Mouse (Mus musculus): ENCODE data around the gene Tmem189.
A peak's percentile ranks its signal among the peaks of the same experiment; 100 is the strongest.

The Tmem189 gene

DNA sequence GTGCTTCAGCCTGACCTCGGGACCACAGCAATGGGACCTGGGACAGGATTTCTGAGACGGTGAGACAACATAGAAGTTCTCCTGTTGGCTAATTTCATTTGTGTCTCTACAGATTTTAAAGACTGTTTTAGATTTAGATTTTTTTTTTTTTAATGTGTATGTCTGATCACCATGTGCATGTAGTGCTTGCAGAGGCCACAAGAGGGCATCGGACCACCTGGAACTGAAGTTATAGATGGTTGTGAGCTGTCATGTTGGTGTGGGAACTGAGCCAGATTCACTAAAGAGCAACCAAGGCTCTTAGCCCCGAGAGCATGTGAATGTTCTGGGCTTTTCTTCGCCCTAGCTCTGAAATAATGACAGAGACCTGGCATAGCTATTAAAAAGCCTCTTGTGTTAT lies 9.0 kb downstream of the Tmem189 start:
- DNase-seq (ENCODE audit: low spot score in 2 of 2) = no peak

DNA sequence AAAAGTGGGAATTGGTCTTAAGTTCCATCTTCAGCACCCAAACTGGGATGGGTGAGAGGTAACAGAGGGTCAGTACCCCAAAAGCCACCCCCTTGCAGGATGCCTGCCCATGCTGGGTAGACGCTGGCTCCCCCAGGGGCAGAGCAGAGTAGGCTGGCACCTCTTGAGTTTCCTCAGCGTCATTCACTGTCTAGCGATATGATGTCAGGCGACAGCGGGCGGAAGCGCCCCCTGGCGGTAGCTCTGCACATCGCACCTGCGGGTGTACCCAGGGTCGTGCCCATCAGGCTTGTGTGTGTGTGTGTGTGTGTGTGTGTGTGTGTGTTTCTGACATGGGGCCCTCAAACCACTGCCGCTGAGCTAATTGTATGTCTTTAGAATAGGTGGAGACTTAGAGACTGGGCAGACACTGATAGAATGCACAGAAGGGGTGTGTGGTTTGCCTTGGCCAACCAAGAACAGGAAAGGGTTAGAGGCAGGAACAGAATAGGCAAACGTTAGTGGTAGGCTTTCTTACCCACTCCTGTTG lies 9.7 kb downstream of the Tmem189 start:
- DNase-seq (ENCODE audit: low spot score in 2 of 2) = peak; percentile 71 to 75

DNA sequence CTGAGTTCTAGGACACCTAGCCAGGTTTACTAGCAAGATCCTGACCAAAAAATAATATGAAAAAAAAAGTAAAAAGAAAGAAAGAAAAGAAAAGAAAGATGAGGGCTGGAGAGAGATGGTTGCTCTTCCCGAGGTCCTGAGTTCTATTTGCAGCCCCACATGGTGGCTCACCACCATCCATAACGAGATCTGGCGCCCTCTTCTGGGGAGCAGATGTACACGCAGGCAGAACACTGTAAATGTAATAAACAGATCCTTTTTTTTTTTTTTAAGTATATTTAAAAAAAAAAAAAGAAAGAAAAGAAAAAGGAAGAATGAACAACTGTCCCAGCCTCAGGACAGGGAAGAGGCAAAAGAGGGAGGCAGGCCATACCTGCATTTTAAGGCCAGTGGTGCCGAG lies 11.0 kb downstream of the Tmem189 start:
- DNase-seq (ENCODE audit: low spot score in 2 of 2) = no peak

DNA sequence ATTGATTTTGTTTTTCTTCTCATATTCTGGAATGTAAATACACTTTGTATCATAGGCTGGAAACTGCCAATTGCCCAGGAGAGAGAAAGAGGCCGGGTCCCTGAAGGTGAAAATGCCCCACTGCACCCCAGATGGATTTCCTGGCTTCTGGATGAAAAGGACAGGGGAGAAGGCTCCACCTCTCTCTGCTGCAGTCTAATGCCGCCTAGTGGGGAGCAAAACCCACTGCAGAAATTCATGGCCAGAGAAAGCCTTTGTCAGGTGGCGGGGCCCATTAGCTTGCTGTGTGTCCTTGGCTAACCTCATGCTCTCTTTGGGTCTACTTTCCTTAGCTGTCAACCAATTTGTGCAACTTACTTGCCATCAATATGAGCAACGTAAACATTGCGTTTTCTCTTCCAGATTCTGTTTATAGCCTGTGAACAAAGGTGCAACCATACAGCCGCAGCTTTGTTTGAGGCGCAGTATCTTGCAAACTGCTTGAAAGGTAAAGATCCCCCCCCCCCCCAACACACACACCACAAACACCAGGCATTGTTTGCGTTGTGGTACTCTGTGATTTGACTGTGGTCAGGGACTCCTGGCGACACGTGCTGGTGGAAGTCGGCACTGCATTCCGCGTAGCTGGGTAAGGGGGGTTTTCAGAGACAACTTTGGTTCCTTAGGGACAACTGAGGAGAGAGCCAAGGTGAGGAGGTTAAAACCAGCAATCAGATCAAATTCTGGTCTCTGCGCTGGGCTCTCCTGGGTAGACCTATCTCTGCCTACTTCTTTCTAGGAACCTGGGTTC lies 14.3 kb downstream of the Tmem189 start:
- DNase-seq (ENCODE audit: low spot score in 2 of 2) = no peak

DNA sequence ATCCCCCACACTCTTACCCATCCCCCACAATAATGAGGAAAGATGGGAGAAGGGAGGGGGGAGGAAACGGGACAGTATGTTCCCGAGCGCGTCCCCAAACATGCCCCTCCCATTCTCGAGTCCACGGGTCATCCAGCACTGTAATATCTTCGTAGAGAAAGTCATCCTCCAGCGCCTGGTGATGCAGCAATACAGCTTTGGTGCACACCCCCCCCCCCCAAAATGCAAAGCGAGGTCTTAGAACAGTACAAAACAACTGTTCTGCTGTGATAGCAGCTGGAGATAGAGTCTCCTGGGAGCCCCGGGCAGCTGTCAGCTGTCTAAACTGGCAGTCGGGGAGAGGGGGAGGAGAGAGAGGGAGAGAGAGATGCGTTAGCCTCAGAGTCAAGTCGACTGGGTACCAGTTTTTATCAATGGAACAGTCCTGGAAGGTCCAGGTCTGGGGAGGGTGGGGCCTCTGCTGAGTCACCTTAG lies 17.4 kb downstream of the Tmem189 start:
- DNase-seq (ENCODE audit: low spot score in 2 of 2) = no peak

DNA sequence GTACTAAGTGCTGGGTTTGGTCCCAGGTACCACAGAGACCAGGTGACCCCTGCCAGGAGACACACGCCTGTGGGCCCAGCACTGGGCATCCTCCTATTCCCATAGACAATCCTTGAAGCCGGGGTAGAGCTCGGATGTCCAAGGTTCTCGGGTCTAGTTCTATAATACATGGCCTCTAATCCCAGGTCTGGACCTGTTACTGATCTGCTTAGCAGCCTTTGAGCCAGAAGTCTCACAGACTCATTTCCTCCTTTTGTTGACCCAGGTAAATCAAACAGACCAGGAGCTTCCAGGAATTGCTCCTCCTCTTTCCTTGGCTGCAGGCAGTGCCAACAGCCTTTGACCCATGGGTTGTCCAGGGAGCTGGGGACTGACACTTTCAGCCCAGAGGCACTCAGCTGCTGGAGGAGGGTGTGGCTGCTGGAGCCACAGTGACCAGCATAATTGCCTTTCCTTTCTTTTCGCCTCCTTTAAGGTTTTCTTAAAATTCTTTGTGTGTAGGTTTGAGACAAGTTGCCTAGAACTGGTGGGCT lies 18.5 kb downstream of the Tmem189 start:
- peak in 1 of 2 experiments; percentile 54 for DNase-seq (ENCODE audit: low spot score in 2 of 2)

DNA sequence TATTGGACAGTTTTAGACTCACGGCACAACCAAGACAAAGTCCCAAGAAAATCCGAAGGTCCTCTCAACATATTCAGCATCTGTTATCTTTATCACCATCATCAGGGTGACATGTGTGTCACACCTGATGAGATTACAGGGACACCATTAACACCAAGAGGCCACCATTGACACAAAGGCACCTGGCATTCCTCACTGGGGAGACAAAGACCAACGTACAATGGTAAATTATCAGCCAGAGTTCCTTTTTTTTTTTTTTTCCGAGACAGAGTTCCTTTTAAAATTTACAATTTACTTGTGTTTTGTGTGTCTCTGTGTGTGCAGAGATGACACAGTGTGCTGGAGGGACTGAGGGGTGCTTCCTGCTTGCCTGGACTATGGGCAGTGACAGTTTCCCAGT lies 20.2 kb downstream of the Tmem189 start:
- DNase-seq (ENCODE audit: low spot score in 2 of 2) = no peak

DNA sequence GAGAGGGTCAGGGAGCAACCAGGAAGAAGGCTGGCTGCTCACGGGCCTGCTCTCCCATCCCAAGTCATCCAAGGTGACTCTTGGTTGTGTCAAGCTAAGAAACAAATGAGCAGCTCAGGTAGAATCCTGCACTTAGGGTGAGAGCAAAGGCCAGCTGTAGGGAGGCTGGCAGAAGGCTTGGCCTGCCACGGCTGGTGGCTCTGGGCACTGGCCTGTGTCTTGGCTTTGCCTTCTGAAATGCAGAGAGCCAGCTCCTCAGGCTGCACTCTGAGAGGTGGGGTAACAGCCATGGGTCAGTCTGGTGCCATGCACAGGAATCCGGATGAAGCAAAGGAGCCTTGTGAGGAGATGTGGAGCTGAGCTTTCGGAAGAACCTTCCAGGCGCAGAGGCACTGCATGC lies 21.2 kb downstream of the Tmem189 start:
- no peak for DNase-seq (ENCODE audit: low spot score in 2 of 2)

DNA sequence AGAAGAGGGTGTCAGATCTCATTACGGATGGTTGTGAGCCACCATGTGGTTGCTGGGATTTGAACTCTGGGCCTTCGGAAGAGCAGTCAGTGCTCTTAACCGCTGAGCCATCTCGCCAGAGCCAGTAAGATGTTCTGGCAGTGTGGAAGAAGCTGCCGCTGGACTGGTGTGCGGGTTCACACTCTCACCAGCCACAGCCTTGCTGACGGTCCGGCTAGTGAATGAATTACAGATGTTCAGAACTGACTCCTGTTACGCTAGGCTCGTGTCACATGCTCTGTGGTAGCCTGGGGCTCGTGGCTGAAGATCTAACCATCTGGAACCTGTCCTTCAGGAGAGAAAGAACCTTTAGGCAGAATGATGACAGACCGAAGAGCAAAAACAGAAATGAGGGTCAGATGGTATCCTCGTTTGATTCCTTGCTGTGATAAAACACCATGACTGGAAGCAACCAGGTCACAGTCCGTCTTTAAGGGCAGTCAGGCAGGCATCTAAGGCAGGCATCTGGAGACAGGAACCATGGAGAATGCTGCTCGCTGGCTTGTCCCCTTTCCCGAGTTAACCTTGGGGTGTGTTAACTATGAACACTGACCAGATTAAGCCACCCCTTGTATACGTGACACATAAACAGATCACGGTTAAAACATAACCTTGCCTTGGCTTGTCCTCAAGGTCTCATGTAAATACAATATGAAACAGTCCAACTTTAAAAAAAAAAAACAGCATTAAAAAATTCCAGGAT lies 23.5 kb downstream of the Tmem189 start:
- DNase-seq (ENCODE audit: low spot score in 2 of 2) = no peak

DNA sequence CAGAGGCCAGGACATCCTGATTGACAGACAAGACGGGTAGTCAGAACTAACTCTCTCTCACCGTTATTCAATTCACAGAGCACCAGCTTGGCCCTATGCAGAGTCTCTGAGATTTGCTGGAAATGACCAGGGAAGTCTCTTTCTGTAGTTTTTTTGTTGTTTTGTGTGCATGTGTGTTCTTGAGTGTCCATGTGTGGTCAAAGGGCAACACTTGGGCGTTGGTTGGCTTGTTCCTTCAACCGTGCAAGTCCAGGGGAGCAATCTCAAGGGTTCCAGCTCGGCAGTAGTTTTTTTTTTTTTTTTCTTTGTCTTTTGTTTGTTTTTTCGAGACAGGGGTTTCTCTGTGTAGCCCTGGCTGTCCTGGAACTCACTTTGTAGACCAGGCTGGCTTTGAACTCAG lies 26.9 kb downstream of the Tmem189 start:
- no peak for DNase-seq (ENCODE audit: low spot score in 2 of 2)

DNA sequence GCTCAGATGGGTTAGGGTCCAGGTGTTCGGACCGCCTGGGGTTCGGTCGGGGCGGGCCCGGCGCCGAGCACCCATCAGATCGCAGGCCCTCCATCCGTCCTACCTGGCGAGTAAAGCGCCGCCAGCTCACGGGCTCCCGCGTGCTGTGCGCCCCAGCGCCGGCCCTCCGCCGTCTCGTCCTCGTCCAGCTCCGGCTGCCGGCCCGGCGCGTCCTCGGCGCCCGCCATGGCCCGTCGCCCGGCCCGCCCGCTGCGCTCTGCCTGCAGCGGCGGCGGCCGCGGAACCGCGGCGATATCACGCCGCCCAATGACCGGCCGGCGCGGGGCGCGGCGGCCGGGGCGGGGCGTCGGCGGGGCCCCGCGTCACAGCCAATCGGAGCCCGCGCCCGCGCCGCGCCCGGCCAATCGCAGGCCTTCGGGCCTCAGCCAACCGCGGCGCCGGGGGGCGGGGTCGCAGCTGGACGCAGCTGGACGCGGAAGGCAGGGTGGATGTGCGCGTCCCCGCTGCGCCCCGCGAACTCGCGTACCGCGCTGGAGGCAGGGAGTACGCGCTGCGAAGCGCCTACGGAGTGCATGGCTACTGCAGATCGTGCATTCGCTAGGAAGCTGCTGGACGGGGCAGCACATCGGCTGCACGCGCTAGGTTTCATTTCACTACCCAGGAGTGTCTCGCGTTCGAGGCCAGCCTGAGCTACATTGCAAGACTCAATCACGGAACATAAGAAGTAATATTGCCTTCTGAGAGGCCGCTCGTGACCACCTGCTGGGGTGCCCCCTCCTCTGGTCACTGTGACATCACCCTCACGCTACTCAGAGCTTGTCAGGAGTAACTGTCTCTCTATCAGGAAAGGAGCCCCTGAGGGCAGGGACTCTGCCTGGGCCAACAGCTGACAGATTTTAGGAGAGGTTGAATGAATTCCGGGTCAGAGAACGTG lies 28.1 kb downstream of the Tmem189 start, which contains the start of gene Gm20431:
TSS of gene Gm20431 (minus strand) at position 227 of the 934 bp plus-strand sequence.
- peak; percentile 93 to 94 for DNase-seq (ENCODE audit: low spot score in 2 of 2)

DNA sequence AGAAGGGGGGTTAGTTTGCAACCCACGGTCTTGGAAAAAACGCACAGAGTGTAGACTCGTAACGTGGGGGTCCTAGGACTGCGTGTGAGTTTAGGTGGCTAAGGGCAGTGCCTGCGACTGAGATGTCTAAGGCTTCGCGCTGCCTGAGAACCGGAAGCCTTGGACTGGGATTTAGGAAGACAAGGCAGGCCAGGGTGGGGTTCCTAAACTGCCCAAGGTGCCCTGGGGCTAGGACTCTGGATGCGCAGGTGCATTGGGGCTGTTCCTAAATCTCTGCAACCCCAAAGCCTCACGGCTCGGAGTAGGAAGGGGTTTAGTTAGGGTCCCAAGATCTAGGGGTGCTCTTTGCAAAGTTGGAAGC lies 29.0 kb downstream of the Tmem189 start:
- peak in 1 of 2 experiments; percentile 24 for DNase-seq (ENCODE audit: low spot score in 2 of 2)

DNA sequence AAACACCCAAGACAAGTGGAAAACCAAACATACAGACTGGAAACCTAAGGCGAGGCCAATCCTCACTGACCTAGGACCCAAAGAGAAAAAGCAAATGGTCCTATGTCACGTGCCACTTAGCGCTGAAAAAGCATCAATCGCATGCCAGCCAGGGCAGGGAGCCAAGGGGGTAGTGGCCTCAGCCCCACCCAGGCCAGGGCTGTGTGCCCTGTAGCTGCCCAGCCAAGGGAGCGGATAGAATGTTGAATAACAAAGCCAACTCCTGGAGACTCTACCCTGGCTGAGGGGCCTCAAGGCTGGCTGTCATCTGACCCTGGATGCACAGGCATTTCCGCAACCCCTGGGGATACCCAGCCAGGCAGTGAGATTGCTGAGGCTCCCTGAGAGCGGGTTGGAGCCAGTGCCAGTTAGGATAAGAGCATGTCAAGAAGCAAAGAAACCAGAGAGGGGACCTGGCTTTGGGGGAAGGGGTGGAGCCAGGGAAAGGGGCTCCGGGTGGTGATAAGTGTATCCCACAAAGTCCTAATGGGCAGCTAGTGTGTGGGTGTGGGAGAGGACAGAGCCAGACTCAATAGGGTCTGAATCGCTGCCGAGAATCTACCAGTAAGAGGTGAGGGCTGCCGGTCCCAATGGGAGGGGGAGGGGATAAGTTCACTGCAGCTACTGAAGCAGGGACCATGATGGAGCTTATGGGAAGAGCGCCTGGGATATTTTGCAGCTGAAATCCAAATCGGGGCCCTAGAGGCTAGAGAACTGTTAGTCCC lies 29.6 kb downstream of the Tmem189 start:
- peak; percentile 55 to 67 for DNase-seq (ENCODE audit: low spot score in 2 of 2)

DNA sequence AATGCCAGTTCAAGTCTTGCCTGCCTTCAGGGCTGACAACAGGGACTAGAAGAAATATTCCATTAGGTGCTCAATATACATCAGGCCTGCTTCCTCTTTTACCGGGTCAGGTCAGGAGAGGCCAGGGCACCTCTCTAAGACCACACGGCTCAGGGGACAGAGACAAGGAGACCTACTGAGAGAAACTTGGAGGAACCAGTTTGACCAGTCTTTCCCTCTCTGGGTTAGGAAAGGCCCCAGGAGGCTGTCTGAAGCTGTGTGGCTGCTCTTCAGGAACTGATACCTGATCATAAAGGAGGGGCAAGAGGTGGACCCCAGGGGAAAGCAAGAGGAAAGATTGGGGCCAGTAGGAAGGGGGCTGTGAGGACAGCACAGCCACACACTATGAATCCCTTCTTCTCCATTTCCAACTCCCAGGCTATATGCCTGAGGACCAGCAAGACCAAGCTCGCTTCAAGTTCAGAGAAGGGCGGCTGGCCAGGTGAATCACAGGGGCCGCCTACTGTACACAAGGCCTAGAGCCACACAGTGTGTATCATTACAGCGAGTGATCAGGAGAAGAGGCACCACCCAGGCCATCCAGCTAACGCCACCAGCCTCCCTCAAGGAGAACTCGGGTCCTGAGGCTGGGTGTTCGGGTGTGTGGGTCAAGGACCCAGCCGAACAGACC lies 30.3 kb downstream of the Tmem189 start:
- DNase-seq (ENCODE audit: low spot score in 2 of 2) = no peak

DNA sequence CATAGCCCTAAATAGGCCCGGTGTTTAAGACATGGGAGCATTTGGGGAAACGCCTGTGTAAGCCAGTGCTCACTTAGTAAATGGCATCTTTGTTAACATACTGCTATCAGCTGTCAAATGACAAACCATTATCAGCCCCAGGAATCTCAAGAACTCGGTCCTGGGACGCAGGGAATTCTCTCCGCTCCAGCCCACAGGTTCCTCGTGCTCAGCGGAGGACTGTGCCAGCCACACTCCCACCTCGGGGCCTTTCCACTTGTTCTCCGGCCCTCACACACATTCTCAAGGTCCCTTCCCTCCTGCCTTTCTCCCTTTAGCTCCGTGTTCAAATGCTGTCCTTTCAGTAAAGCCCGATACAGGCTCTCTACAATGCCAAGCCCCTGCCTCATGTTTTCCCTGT lies 30.9 kb downstream of the Tmem189 start:
- DNase-seq (ENCODE audit: low spot score in 2 of 2) = no peak

DNA sequence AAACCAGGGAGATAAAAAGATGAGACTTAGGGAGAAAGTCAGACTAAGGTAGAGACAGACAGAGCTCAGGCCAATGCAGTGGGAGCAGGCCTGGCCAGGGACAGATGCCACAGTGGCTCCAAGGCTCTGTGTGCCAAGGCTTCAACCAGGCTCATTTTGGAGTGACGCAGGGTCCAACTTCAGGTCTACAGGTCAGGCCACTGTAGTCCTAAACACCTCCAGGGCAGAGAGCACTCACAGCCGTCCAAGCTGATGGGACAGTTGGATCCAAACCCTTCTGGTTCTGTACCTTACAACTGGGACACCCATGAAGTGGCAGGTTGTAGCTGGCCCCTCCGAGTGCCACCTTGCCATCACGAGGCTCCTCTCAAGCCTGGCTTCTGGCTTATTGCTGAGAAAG lies 31.6 kb downstream of the Tmem189 start:
- DNase-seq (ENCODE audit: low spot score in 2 of 2) = no peak

DNA sequence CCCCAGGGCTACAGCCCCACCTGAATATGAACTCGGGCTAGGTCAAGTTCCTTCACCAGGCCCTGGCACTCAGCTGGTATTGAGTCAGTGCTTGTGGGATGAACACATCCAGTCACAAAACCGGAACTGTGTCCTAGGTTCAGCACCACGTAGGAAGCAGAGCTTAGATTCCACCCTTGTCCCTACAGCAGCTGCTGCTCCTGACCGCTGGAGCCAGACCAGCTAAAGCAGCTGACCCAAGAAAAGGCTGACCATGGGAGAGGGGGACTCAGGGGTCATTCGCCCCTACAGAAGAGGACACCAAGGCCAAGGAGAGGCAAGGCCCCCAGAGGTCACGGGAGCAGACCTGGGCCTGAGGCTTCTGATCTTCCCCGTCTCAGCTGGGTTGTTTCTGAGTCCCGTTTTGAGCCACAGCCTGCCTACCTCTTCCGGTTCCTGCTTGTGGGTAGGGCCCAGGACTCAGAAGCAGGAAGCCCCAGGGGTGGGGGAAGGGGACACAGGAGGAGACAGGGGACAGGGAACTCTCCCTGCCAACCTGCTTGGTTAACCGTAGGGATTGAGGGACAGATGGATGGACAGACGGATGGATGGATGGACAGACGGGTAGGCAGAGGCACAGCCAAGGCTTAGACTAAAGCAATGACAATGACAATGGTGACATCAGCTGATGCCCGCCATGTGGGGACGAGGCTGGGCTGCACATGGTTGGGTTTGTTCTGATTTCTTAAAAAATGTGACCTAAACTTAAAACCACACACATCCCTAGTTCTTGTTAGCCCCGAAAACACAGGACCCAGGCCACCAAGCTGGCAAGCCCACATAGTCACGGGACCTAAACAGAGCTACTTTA lies 32.8 kb downstream of the Tmem189 start:
- peak; percentile 43 to 69 for DNase-seq (ENCODE audit: low spot score in 2 of 2)

DNA sequence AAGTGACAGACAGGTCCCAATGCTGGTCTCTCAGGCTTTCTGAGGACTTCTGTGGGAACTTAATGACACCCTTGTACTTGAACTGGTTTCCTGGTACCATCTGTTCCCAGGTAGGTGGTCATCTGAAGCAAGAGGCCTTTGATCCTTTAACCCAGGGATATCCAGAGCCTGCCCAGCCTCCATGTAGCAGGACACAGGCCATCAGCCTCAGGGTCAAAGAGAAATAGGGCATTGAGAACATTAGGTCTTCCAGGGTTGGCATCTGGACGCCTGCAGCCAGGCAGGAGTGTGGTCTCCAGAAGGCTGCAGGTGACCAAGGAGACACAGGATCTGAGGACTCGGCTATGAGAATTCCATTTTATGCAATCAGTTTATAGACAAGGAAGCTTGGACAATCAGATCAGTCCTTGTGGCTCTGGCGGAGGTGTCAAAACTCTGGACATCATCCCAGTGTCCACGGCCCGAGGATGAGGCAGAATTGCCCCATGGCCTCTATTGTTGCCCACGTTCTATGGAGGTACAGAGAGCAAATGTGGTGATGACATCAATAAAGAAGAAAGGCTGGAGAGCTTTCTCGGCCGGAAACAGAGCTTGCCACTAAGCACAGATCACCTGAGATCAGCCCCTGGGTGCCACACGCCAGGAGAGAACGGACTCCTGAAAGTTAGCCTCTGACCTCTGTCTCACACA lies 34.6 kb downstream of the Tmem189 start:
- no peak for DNase-seq (ENCODE audit: low spot score in 2 of 2)

DNA sequence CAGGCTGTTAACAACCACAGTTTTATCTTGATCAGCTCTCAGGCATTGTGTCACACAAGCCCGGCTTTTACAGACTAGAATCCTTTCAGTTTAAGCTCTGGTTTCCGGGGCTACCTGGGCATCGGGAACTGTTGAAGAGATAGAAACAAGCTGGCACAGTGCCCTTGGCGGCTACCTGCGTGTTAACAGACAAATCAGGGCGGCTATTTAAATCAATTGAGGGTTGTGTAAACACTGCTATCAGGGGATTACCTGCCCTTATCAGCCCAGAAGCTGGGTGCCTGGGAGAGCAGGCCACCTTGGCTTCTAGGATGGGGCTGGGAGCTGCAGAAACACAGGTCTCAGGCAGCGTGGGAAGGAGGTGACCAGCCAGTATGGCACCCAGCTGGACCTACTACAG lies 36.9 kb downstream of the Tmem189 start:
- DNase-seq (ENCODE audit: low spot score in 2 of 2) = no peak

All from heart, adult 9 months (tissue).